Mouse (Mus musculus) neural tube, embryonic 12.5 days (tissue): ENCODE measurements around the gene Map3k5. TPM values are rescaled to one million over a fixed set of nuclear protein-coding genes. Genes with fewer than 3 reads are reported as not detected.

Source experiments
- ATAC-seq: fragments of 200-750 bp; cut with Nextera tagmentation; 2 replicates; pipeline ENCODE4 v1.8.0; 2017; ENCODE audit warnings: low read depth, mild to moderate bottlenecking, moderate TSS enrichment, moderate library complexity; ENCODE audit not compliant: low FRiP score
- H3K27ac ChIP-seq: fragments of 300-500 bp; sonication (generic); 2 replicates; pipeline ENCODE4 v1.5.1; 2016
- H3K27me3 ChIP-seq: fragments of 300-500 bp; sonication (generic); replicated peaks from 2 replicates; pipeline ENCODE4 v1.6.1; 2016; ENCODE audit warnings: mild to moderate bottlenecking
- H3K36me3 ChIP-seq: fragments of 300-500 bp; sonication (generic); 2 replicates; pipeline ENCODE4 v1.6.1; 2016; ENCODE audit warnings: mild to moderate bottlenecking
- H3K4me1 ChIP-seq: fragments of 300-500 bp; sonication (generic); 2 replicates; pipeline ENCODE4 v1.6.1; 2016
- H3K4me2 ChIP-seq: fragments of 300-500 bp; sonication (generic); replicated peaks from 2 replicates; pipeline ENCODE4 v1.6.1; 2016; ENCODE audit warnings: mild to moderate bottlenecking
- H3K4me3 ChIP-seq: fragments of 300-500 bp; sonication (generic); 2 replicates; pipeline ENCODE4 v1.5.1; 2016
- H3K9ac ChIP-seq: fragments of 300-500 bp; sonication (generic); 2 replicates; pipeline ENCODE4 v1.6.1; 2016; ENCODE audit warnings: mild to moderate bottlenecking
- H3K9me3 ChIP-seq: fragments of 300-500 bp; sonication (generic); 2 replicates; pipeline ENCODE4 v1.6.1; 2016; ENCODE audit warnings: mild to moderate bottlenecking
- WGBS: fragments of 180-500 bp; shearing (Covaris S2); methylation state at CpG from one replicate; pipeline ENCODE4 v1.1.7; 2016; 5-methylcytosine and 5-hydroxymethylcytosine counted together
- polyA plus RNA-seq: library from polyadenylated mRNA; unstranded; fragments of >200 nt; fragmentation: Nextera tagmentation; extraction: Ambion mirVana; gene quantifications from 2 replicates; pipeline ENCODE4 v1.2.1, GENCODE M21; 2016

Map3k5 gene
- polyA plus RNA-seq, 1 experiment from 2014 or later = 1.1 TPM

GRCm38 (mm10) chr10:20166797-20167196 is 232.5 kb downstream of the Map3k5 start:
- ATAC-seq = no peak
- H3K9ac ChIP-seq = no peak overlapping the region
- H3K4me1 ChIP-seq = peaks cover 15% of the 10 kb centered on the region
- H3K4me3 ChIP-seq = no peak overlapping the region
- H3K9me3 ChIP-seq = no peaks in the 10 kb centered on the region
- no peak overlapping the region for H3K27ac ChIP-seq
- no peaks in the 10 kb centered on the region for H3K36me3 ChIP-seq
- WGBS = 79% methylated on average over 11 of the region's 11 CpGs
- H3K4me2 ChIP-seq = no peak overlapping the region
- no peaks in the 10 kb centered on the region for H3K27me3 ChIP-seq

- WGBS = 89% methylated on average over 4 of the region's 4 CpGs
- no peaks in the 10 kb centered on the region for H3K27me3 ChIP-seq
- no peak overlapping the region for H3K4me3 ChIP-seq
- H3K4me1 ChIP-seq = peaks cover 15% of the 10 kb centered on the region
- no peak overlapping the region for H3K9ac ChIP-seq
- no peak overlapping the region for H3K27ac ChIP-seq
- no peak overlapping the region for H3K4me2 ChIP-seq
- no peaks in the 10 kb centered on the region for H3K36me3 ChIP-seq
- no peaks in the 10 kb centered on the region for H3K9me3 ChIP-seq
- ATAC-seq = no peak
Observed at GRCm38 (mm10) chr10:20167467-20167866, 233.2 kb downstream of the Map3k5 start.

- 90% methylated on average over 3 of the region's 3 CpGs for WGBS
Observed at GRCm38 (mm10) chr10:20169182-20169674, 235.0 kb downstream of the Map3k5 start.

GRCm38 (mm10) chr10:20169927-20170604 is 235.8 kb downstream of the Map3k5 start:
- peak overlapping the region; percentile 57 for H3K4me2 ChIP-seq
- peak; percentile 61 for ATAC-seq

More at GRCm38 (mm10) chr10:20169182-20169674, 235.0 kb downstream of the Map3k5 start:
- Histone ChIP-seq H3K27ac (no peak overlapping the region), H3K36me3 (no peaks in the 10 kb centered on the region), H3K4me2 (no peak overlapping the region), H3K9ac (no peak overlapping the region), H3K4me3 (no peak overlapping the region), H3K4me1 (peaks cover 15% of the 10 kb centered on the region), H3K9me3 (no peaks in the 10 kb centered on the region), H3K27me3 (no peaks in the 10 kb centered on the region)
- no peak for ATAC-seq

GRCm38 (mm10) chr10:20170605-20171088 is 236.4 kb downstream of the Map3k5 start:
- Histone ChIP-seq H3K4me1 (peaks cover 15% of the 10 kb centered on the region), H3K36me3 (no peaks in the 10 kb centered on the region), H3K4me3 (0 out of 2 replicates have a peak overlapping the region, but pooled peaks have one; percentile 15), H3K9me3 (no peaks in the 10 kb centered on the region), H3K27me3 (no peaks in the 10 kb centered on the region), H3K4me2 (peak overlapping the region; percentile 57), H3K9ac (0 out of 2 replicates have a peak overlapping the region, but pooled peaks have one; percentile 10), H3K27ac (no peak overlapping the region)
- WGBS = 38% methylated on average over 11 of the region's 11 CpGs
- peak; percentile 98 for ATAC-seq

More at GRCm38 (mm10) chr10:20169927-20170604, 235.8 kb downstream of the Map3k5 start:
- Histone ChIP-seq H3K27ac (no peak overlapping the region), H3K36me3 (no peaks in the 10 kb centered on the region), H3K9me3 (no peaks in the 10 kb centered on the region), H3K27me3 (no peaks in the 10 kb centered on the region), H3K4me3 (0 out of 2 replicates have a peak overlapping the region, but pooled peaks have one; percentile 15), H3K4me1 (peaks cover 15% of the 10 kb centered on the region), H3K9ac (0 out of 2 replicates have a peak overlapping the region, but pooled peaks have one; percentile 10)
- WGBS = 29% methylated on average over 19 of the region's 19 CpGs

GRCm38 (mm10) chr10:20171209-20171608 is 236.9 kb downstream of the Map3k5 start:
- no peak overlapping the region for H3K4me3 ChIP-seq
- H3K27ac ChIP-seq = no peak overlapping the region
- no peaks in the 10 kb centered on the region for H3K27me3 ChIP-seq
- H3K9ac ChIP-seq = no peak overlapping the region
- no peaks in the 10 kb centered on the region for H3K9me3 ChIP-seq
- H3K4me1 ChIP-seq = peaks cover 15% of the 10 kb centered on the region
- no peaks in the 10 kb centered on the region for H3K36me3 ChIP-seq
- H3K4me2 ChIP-seq = peak overlapping the region; percentile 57
- WGBS = 66% methylated on average over 12 of the region's 12 CpGs
- ATAC-seq = peak; percentile 27; the same call in 1 of the 2 replicates

GRCm38 (mm10) chr10:20171756-20172155 is 237.5 kb downstream of the Map3k5 start:
- WGBS = 61% methylated on average over 4 of the region's 4 CpGs
- Histone ChIP-seq H3K27me3 (no peaks in the 10 kb centered on the region), H3K4me2 (no peak overlapping the region), H3K4me1 (peaks cover 15% of the 10 kb centered on the region), H3K9me3 (no peaks in the 10 kb centered on the region), H3K27ac (no peak overlapping the region), H3K36me3 (no peaks in the 10 kb centered on the region), H3K9ac (no peak overlapping the region), H3K4me3 (no peak overlapping the region)
- ATAC-seq = no peak

GRCm38 (mm10) chr10:20173733-20174132 is 239.5 kb downstream of the Map3k5 start:
- H3K27me3 ChIP-seq = no peaks in the 10 kb centered on the region
- H3K4me1 ChIP-seq = peaks cover 15% of the 10 kb centered on the region
- no peak overlapping the region for H3K9ac ChIP-seq
- H3K4me2 ChIP-seq = no peak overlapping the region
- no peak overlapping the region for H3K4me3 ChIP-seq
- no peaks in the 10 kb centered on the region for H3K9me3 ChIP-seq
- ATAC-seq = no peak
- WGBS = 86% methylated on average over 4 of the region's 4 CpGs
- no peaks in the 10 kb centered on the region for H3K36me3 ChIP-seq
- no peak overlapping the region for H3K27ac ChIP-seq

GRCm38 (mm10) chr10:20176054-20176453 is 241.8 kb downstream of the Map3k5 start:
- Histone ChIP-seq H3K4me1 (peaks cover 2% of the 10 kb centered on the region; the same call in 1 of the 2 replicates), H3K27ac (no peak overlapping the region), H3K27me3 (no peaks in the 10 kb centered on the region; the same call in 1 of the 2 replicates), H3K9ac (no peak overlapping the region), H3K9me3 (no peaks in the 10 kb centered on the region), H3K4me2 (no peak overlapping the region), H3K36me3 (no peaks in the 10 kb centered on the region), H3K4me3 (no peak overlapping the region)
- 68% methylated on average over 7 of the region's 7 CpGs for WGBS
- no peak for ATAC-seq

GRCm38 (mm10) chr10:20178807-20179605 is 244.7 kb downstream of the Map3k5 start:
- WGBS = 39% methylated on average over 12 of the region's 12 CpGs
- Histone ChIP-seq H3K36me3 (no peaks in the 10 kb centered on the region), H3K4me3 (no peak overlapping the region), H3K9ac (no peak overlapping the region), H3K27me3 (no peaks in the 10 kb centered on the region; the same call in 1 of the 2 replicates), H3K27ac (no peak overlapping the region), H3K4me2 (no peak overlapping the region), H3K4me1 (no peaks in the 10 kb centered on the region), H3K9me3 (no peaks in the 10 kb centered on the region)
- ATAC-seq = no peak

- Histone ChIP-seq H3K4me2 (no peak overlapping the region), H3K27me3 (no peaks in the 10 kb centered on the region; the same call in 1 of the 2 replicates), H3K9ac (no peak overlapping the region), H3K9me3 (no peaks in the 10 kb centered on the region), H3K4me3 (no peak overlapping the region), H3K36me3 (no peaks in the 10 kb centered on the region), H3K27ac (no peak overlapping the region), H3K4me1 (no peaks in the 10 kb centered on the region)
- no peak for ATAC-seq
- 51% methylated on average over 10 of the region's 10 CpGs for WGBS
Observed at GRCm38 (mm10) chr10:20181198-20181597, 246.9 kb downstream of the Map3k5 start.
